Mouse (Mus musculus) erythroblast, embryonic 14.5 days (primary cell): ENCODE data around the gene Sarnp.

Experiments used
- GATA1 ChIP-seq: IDR thresholded peaks from 2 replicates; pipeline ENCODE4 v1.6.1; 2012; ENCODE audit warnings: low read length, inconsistent platforms, mixed read lengths
- TAL1 ChIP-seq: IDR thresholded peaks from 3 replicates; pipeline ENCODE4 v1.6.1; 2012; ENCODE audit warnings: low read length, inconsistent platforms, mixed read lengths

DNA sequence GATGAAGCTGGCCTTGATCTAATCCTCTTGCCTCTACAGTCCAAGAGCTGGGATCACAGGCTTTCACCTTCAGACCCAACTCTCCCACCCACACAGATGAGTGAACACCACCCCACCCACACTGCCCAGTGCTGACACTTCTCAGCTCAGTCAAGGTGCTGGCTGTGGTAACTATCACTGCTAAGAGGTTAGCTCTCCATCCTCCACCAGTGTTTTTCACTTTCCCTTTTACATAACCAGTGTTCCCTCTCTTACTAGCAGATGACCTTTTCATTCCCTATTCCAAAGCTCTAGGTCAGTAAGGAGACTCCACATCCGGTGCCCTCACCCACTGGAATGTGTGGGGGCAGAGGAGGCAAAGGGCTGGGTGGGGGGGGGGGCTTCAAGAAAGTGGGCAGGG lies 104.1 kb downstream of the Sarnp start:
- TF ChIP-seq TAL1 (no peak), GATA1 (no peak)
